8 mouse cellular contexts compared by ENCODE assay signal in the genomic region with DNA sequence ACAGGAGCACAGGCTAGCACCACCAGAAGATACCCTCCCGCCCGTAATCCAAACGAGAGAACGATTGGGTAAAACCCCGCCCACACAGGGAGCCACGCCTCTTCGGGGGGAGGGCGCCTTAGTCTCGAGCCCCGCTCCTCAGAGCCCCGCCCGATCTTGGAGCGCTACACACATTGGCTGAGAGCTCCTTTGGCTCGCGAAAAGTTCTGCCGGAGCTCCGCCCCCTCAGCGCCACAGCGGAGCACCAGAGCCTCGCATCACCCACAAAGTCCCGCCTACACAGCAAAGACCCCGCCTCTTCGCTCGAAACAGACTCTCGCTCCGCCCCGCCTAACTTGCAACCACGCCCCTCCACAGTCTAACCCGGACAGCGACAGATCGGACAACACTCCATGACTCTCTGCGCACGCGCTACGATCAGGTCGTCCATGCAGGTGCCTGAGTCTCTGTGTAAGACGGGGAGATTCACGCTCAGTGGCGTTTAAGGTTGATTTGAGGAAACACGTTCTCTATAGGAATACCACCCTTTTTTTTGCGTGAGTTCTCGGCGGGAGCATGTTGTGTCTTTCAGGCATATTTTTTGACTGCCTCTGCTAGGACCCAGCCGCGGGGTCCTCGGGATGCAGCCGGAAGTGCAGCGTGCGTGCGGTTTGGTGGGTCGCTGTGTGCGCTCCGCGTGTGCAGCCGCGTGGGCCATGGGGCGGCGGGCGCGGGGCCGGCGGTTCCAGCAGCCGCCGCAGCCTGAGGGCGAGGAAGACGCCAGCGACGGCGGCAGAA. TPM values are rescaled to one million over a fixed set of nuclear protein-coding genes. Genes with fewer than 3 reads are reported as not detected.
A peak's percentile ranks its signal among the peaks of the same experiment; 100 is the strongest.
DNase-seq lines count a peak whose midpoint lies in the region; ATAC-seq lines count a peak whose summit lies in the region.

A gene (minus strand): TSS at position 45 of the 777 bp plus-strand sequence.

- peak within 1 kb of the TSS; percentile 94 for H3K4me2 ChIP-seq in heart, embryonic 14.5 days (ENCODE audit: low read length)
- peak within 1 kb of the TSS; percentile 98 for H3K4me2 ChIP-seq in liver, embryonic 13.5 days
- peak within 1 kb of the TSS; percentile 95 for H3K4me2 ChIP-seq in stomach, embryonic 16.5 days (ENCODE audit: low read depth, low read length)

- under 1% methylated on average over 68 of the region's 69 CpGs for WGBS in heart, embryonic 14.5 days
- under 1% methylated on average over 69 of the region's 69 CpGs for WGBS in liver, embryonic 13.5 days (ENCODE audit: insufficient replicate concordance)
- under 1% methylated on average over 69 of the region's 69 CpGs for WGBS in stomach, embryonic 16.5 days

- H3K27me3 ChIP-seq in heart, embryonic 14.5 days (ENCODE audit: control insufficient read depth, insufficient read depth, low read length), result peaks cover 4% of the 10 kb centered on the region; the same call in 1 of the 2 replicates
- H3K27me3 ChIP-seq in liver, embryonic 13.5 days, result peaks cover 7% of the 10 kb centered on the region; the same call in 1 of the 2 replicates
- H3K27me3 ChIP-seq in stomach, embryonic 16.5 days (ENCODE audit: control insufficient read depth, insufficient read depth, low read length), result no peaks in the 10 kb centered on the region

- H3K4me1 ChIP-seq in heart, embryonic 14.5 days (ENCODE audit: control insufficient read depth in 2 of 2, insufficient read depth in 2 of 2, low read length in 2 of 2), result peaks cover 0 to 5% of the 10 kb centered on the region in 2 experiments; a peak in 1 of 4 replicates
- H3K4me1 ChIP-seq in liver, embryonic 13.5 days (replicated peaks), result peaks cover 29% of the 10 kb centered on the region
- H3K4me1 ChIP-seq in stomach, embryonic 16.5 days (ENCODE audit: control insufficient read depth, insufficient read depth, low read length), result peaks cover 10% of the 10 kb centered on the region

- peak within 1 kb of the TSS; percentile 80 for H3K9ac ChIP-seq in heart, embryonic 14.5 days (ENCODE audit: low read length)
- H3K9ac ChIP-seq in liver, embryonic 13.5 days, result peak within 1 kb of the TSS; percentile 86
- peak within 1 kb of the TSS; percentile 94 for H3K9ac ChIP-seq in stomach, embryonic 16.5 days (ENCODE audit: low read length)

- DNase-seq in c-Kit-negative CD71-positive TER-119-positive erythroid progenitor cells, embryonic 14.5 days (ENCODE audit: low read depth, low spot score), result peak; percentile 98
- peak; percentile 100 for DNase-seq in fibroblast of lung, adult 2 months (ENCODE audit: low read depth)
- DNase-seq in kidney, postnatal 14 days, result peak; percentile 100
- peak; percentile 99 for DNase-seq in liver, embryonic 13.5 days
- peak; percentile 98 for DNase-seq in neural tube, embryonic 10.5 days (ENCODE audit: extremely low spot score, low spot score)

- peaks cover 37% of the 10 kb centered on the region for H3K36me3 ChIP-seq in heart, embryonic 14.5 days (ENCODE audit: control insufficient read depth, insufficient read depth, low read length)
- peaks cover 34% of the 10 kb centered on the region for H3K36me3 ChIP-seq in liver, embryonic 13.5 days
- H3K36me3 ChIP-seq in stomach, embryonic 16.5 days (ENCODE audit: control insufficient read depth, insufficient read depth, low read length), result 0 out of 2 replicates have a peak, but pooled peaks cover 8% of the 10 kb centered on the region

- no peaks in the 10 kb centered on the region for H3K9me3 ChIP-seq in heart, embryonic 14.5 days (ENCODE audit: control insufficient read depth, low read length)
- H3K9me3 ChIP-seq in liver, embryonic 13.5 days (replicated peaks), result no peaks in the 10 kb centered on the region
- no peaks in the 10 kb centered on the region for H3K9me3 ChIP-seq in stomach, embryonic 16.5 days (replicated peaks; ENCODE audit: control insufficient read depth, low read length)

- ATAC-seq in CD4-positive, CD25-positive, alpha-beta regulatory T cell, adult 4 months, result peak; percentile 93
- ATAC-seq in heart, embryonic 14.5 days (ENCODE audit: insufficient number of reproducible peaks, insufficient read depth, low FRiP score, low read depth), result peak; percentile 100
- ATAC-seq in liver, embryonic 13.5 days (ENCODE audit: low read depth), result peak; percentile 97
- peak; percentile 99 for ATAC-seq in stomach, embryonic 16.5 days (ENCODE audit: insufficient read depth, low FRiP score)

- peak within 1 kb of the TSS; percentile 43 to 88; a peak in 3 of 4 replicates for H3K27ac ChIP-seq in heart, embryonic 14.5 days (replicated peaks in 1 of 2; ENCODE audit: control insufficient read depth in 1 of 2, insufficient read depth in 1 of 2, low read depth in 2 of 2, low read length in 2 of 2)
- H3K27ac ChIP-seq in liver, embryonic 13.5 days, result peak within 1 kb of the TSS; percentile 44; the same call in 1 of the 2 replicates
- H3K27ac ChIP-seq in stomach, embryonic 16.5 days (ENCODE audit: low read length), result peak within 1 kb of the TSS; percentile 52; the same call in 1 of the 2 replicates

- H3K4me3 ChIP-seq in heart, embryonic 14.5 days (ENCODE audit: control insufficient read depth in 1 of 2, insufficient read depth in 1 of 2, low read depth in 1 of 2, low read length in 2 of 2), result peak within 1 kb of the TSS; percentile 78 to 92
- H3K4me3 ChIP-seq in liver, embryonic 13.5 days (replicated peaks), result peak within 1 kb of the TSS; percentile 96
- H3K4me3 ChIP-seq in stomach, embryonic 16.5 days (replicated peaks; ENCODE audit: low read length), result peak within 1 kb of the TSS; percentile 97

RNA-seq across cellular contexts. Expression of the gene that starts here (rescaled TPM):
- 1 to 10 TPM in 1 of 2 experiments, under 1 TPM in 1; 0.32 to 1.9 TPM for polyA plus RNA-seq in CD4-positive, CD25-positive, alpha-beta regulatory T cell, adult 4 months (2017; shearing (Covaris generic))
- polyA plus RNA-seq in heart, embryonic 14.5 days (2014; fragmentation: Nextera tagmentation; extraction: Ambion mirVana), result 6.5 and 8.7 TPM in 2 replicates
- 4.7 TPM in 2 replicates for polyA plus RNA-seq in liver, embryonic 13.5 days (2015; fragmentation: Nextera tagmentation; extraction: Ambion mirVana)
- polyA plus RNA-seq in stomach, embryonic 16.5 days (2015; fragmentation: Nextera tagmentation; extraction: Ambion mirVana), result 28.0 and 34.9 TPM in 2 replicates

Comparison
In these comparisons a context has a peak if more than half of its experiments do, and no peak if none do; other contexts are left out.
1. Peak in every context shown above with its lines: DNase-seq, ATAC-seq, H3K4me3 ChIP-seq and H3K27ac ChIP-seq.